Mouse (Mus musculus): ENCODE results near the gene Taf12. TPM values are rescaled to one million over a fixed set of nuclear protein-coding genes. Genes with fewer than 3 reads are reported as not detected.

Taf12 gene
- polyA plus RNA-seq, 1 experiment from 2014 or later: 39.8 TPM

- Histone ChIP-seq H3K27ac (ENCODE audit: low read length) (no peak overlapping the region), H3K9me3 (ENCODE audit: control insufficient read depth, low read length) (no peaks in the 10 kb centered on the region)
- WGBS: 82% methylated on average over 8 of the region's 8 CpGs
Observed at GRCm38 (mm10) chr4:132253128-132253527, 21.0 kb upstream of the Taf12 start.

GRCm38 (mm10) chr4:132253622-132254021, 20.6 kb upstream of the Taf12 start:
- WGBS: 60% methylated on average over 2 of the region's 2 CpGs
- Histone ChIP-seq H3K9ac (ENCODE audit: low read depth, low read length) (no peak overlapping the region), H3K27ac (ENCODE audit: low read length) (no peak overlapping the region), H3K9me3 (ENCODE audit: control insufficient read depth, low read length) (no peaks in the 10 kb centered on the region), H3K4me1 (ENCODE audit: control insufficient read depth, insufficient read depth, low read length) (no peaks in the 10 kb centered on the region; the same call in 1 of the 2 replicates), H3K27me3 (replicated peaks; ENCODE audit: control insufficient read depth, insufficient read depth, low read length) (no peaks in the 10 kb centered on the region), H3K36me3 (ENCODE audit: control insufficient read depth, insufficient read depth, low read length) (no peaks in the 10 kb centered on the region), H3K4me2 (ENCODE audit: low read depth, low read length) (no peak overlapping the region), H3K4me3 (ENCODE audit: low read length) (no peak overlapping the region)
- ATAC-seq: no peak

More at GRCm38 (mm10) chr4:132253128-132253527, 21.0 kb upstream of the Taf12 start:
- no peak for ATAC-seq
- no peak overlapping the region for H3K4me2 ChIP-seq (ENCODE audit: low read depth, low read length)
- H3K36me3 ChIP-seq (ENCODE audit: control insufficient read depth, insufficient read depth, low read length): no peaks in the 10 kb centered on the region
- no peaks in the 10 kb centered on the region for H3K27me3 ChIP-seq (replicated peaks; ENCODE audit: control insufficient read depth, insufficient read depth, low read length)
- H3K4me3 ChIP-seq (ENCODE audit: low read length): no peak overlapping the region
- no peaks in the 10 kb centered on the region; the same call in 1 of the 2 replicates for H3K4me1 ChIP-seq (ENCODE audit: control insufficient read depth, insufficient read depth, low read length)
- no peak overlapping the region for H3K9ac ChIP-seq (ENCODE audit: low read depth, low read length)

GRCm38 (mm10) chr4:132254986-132255385, 19.2 kb upstream of the Taf12 start:
- no peak overlapping the region for H3K4me3 ChIP-seq (ENCODE audit: low read length)
- no peak for ATAC-seq
- peaks cover 10% of the 10 kb centered on the region for H3K4me1 ChIP-seq (ENCODE audit: control insufficient read depth, insufficient read depth, low read length)
- no peak overlapping the region for H3K27ac ChIP-seq (ENCODE audit: low read length)
- H3K9me3 ChIP-seq (ENCODE audit: control insufficient read depth, low read length): no peaks in the 10 kb centered on the region
- WGBS: 79% methylated on average over 3 of the region's 3 CpGs
- no peak overlapping the region for H3K9ac ChIP-seq (ENCODE audit: low read depth, low read length)
- no peaks in the 10 kb centered on the region for H3K36me3 ChIP-seq (ENCODE audit: control insufficient read depth, insufficient read depth, low read length)
- no peaks in the 10 kb centered on the region for H3K27me3 ChIP-seq (replicated peaks; ENCODE audit: control insufficient read depth, insufficient read depth, low read length)
- H3K4me2 ChIP-seq (ENCODE audit: low read depth, low read length): no peak overlapping the region

- H3K27me3 ChIP-seq (replicated peaks; ENCODE audit: control insufficient read depth, insufficient read depth, low read length): no peaks in the 10 kb centered on the region
- no peak for ATAC-seq
- H3K9me3 ChIP-seq (ENCODE audit: control insufficient read depth, low read length): no peaks in the 10 kb centered on the region
- no peak overlapping the region for H3K27ac ChIP-seq (ENCODE audit: low read length)
- no peak overlapping the region for H3K4me3 ChIP-seq (ENCODE audit: low read length)
- H3K4me2 ChIP-seq (ENCODE audit: low read depth, low read length): no peak overlapping the region
- H3K9ac ChIP-seq (ENCODE audit: low read depth, low read length): no peak overlapping the region
- 87% methylated on average over 3 of the region's 3 CpGs for WGBS
- H3K4me1 ChIP-seq (ENCODE audit: control insufficient read depth, insufficient read depth, low read length): peaks cover 10% of the 10 kb centered on the region
- no peaks in the 10 kb centered on the region for H3K36me3 ChIP-seq (ENCODE audit: control insufficient read depth, insufficient read depth, low read length)
Observed at GRCm38 (mm10) chr4:132256384-132256783, 17.8 kb upstream of the Taf12 start.

GRCm38 (mm10) chr4:132259248-132259647, 14.9 kb upstream of the Taf12 start:
- Histone ChIP-seq H3K27ac (ENCODE audit: low read length) (no peak overlapping the region), H3K4me2 (ENCODE audit: low read depth, low read length) (peak overlapping the region; percentile 77), H3K27me3 (replicated peaks; ENCODE audit: control insufficient read depth, insufficient read depth, low read length) (no peaks in the 10 kb centered on the region), H3K4me1 (ENCODE audit: control insufficient read depth, insufficient read depth, low read length) (peaks cover 10% of the 10 kb centered on the region), H3K4me3 (ENCODE audit: low read length) (0 out of 2 replicates have a peak overlapping the region, but pooled peaks have one; percentile 85), H3K9me3 (ENCODE audit: control insufficient read depth, low read length) (no peaks in the 10 kb centered on the region), H3K36me3 (ENCODE audit: control insufficient read depth, insufficient read depth, low read length) (no peaks in the 10 kb centered on the region), H3K9ac (ENCODE audit: low read depth, low read length) (no peak overlapping the region; the same call in 1 of the 2 replicates)
- WGBS: 80% methylated on average over 4 of the region's 4 CpGs
- ATAC-seq: no peak

- H3K4me2 ChIP-seq (ENCODE audit: low read depth, low read length): peak overlapping the region; percentile 77
- H3K4me3 ChIP-seq (ENCODE audit: low read length): peak overlapping the region; percentile 85
- peak overlapping the region; percentile 95 for H3K27ac ChIP-seq (ENCODE audit: low read length)
- no peaks in the 10 kb centered on the region for H3K36me3 ChIP-seq (ENCODE audit: control insufficient read depth, insufficient read depth, low read length)
- peak overlapping the region; percentile 97 for H3K9ac ChIP-seq (ENCODE audit: low read depth, low read length)
- H3K9me3 ChIP-seq (ENCODE audit: control insufficient read depth, low read length): no peaks in the 10 kb centered on the region
- H3K27me3 ChIP-seq (replicated peaks; ENCODE audit: control insufficient read depth, insufficient read depth, low read length): no peaks in the 10 kb centered on the region
- peak; percentile 89 for ATAC-seq
- WGBS: 2% methylated on average over 31 of the region's 64 CpGs
- H3K4me1 ChIP-seq (ENCODE audit: control insufficient read depth, insufficient read depth, low read length): peaks cover 10% of the 10 kb centered on the region
Observed at GRCm38 (mm10) chr4:132260404-132261379, 13.5 kb upstream of the Taf12 start.

GRCm38 (mm10) chr4:132261514-132262357, 12.4 kb upstream of the Taf12 start, which contains the start of gene Gmeb1:
Gmeb1 (minus strand) TSS chr4:132261602.
- Histone ChIP-seq H3K36me3 (ENCODE audit: control insufficient read depth, insufficient read depth, low read length) (no peaks in the 10 kb centered on the region), H3K9ac (ENCODE audit: low read depth, low read length) (peak within 1 kb of the TSS; percentile 97), H3K9me3 (ENCODE audit: control insufficient read depth, low read length) (no peaks in the 10 kb centered on the region), H3K27me3 (replicated peaks; ENCODE audit: control insufficient read depth, insufficient read depth, low read length) (no peaks in the 10 kb centered on the region), H3K4me1 (ENCODE audit: control insufficient read depth, insufficient read depth, low read length) (peaks cover 10% of the 10 kb centered on the region), H3K4me2 (ENCODE audit: low read depth, low read length) (peak within 1 kb of the TSS; percentile 77), H3K27ac (ENCODE audit: low read length) (peak within 1 kb of the TSS; percentile 95), H3K4me3 (ENCODE audit: low read length) (peak within 1 kb of the TSS; percentile 85)
- peak; percentile 89 for ATAC-seq
- WGBS: 15% methylated on average over 36 of the region's 49 CpGs

GRCm38 (mm10) chr4:132262358-132262616, 11.9 kb upstream of the Taf12 start:
- peaks cover 10% of the 10 kb centered on the region for H3K4me1 ChIP-seq (ENCODE audit: control insufficient read depth, insufficient read depth, low read length)
- 77% methylated on average over 5 of the region's 5 CpGs for whole genome bisulfite sequencing
- H3K4me2 ChIP-seq (ENCODE audit: low read depth, low read length): no peak overlapping the region
- no peak for ATAC-seq
- H3K9ac ChIP-seq (ENCODE audit: low read depth, low read length): no peak overlapping the region
- no peaks in the 10 kb centered on the region for H3K36me3 ChIP-seq (ENCODE audit: control insufficient read depth, insufficient read depth, low read length)
- H3K4me3 ChIP-seq (ENCODE audit: low read length): peak overlapping the region; percentile 85; the same call in 1 of the 2 replicates
- no peaks in the 10 kb centered on the region for H3K27me3 ChIP-seq (replicated peaks; ENCODE audit: control insufficient read depth, insufficient read depth, low read length)
- H3K9me3 ChIP-seq (ENCODE audit: control insufficient read depth, low read length): no peaks in the 10 kb centered on the region
- H3K27ac ChIP-seq (ENCODE audit: low read length): no peak overlapping the region

GRCm38 (mm10) chr4:132263313-132263712, 10.9 kb upstream of the Taf12 start:
- 95% methylated on average over 7 of the region's 7 CpGs for WGBS
- Histone ChIP-seq H3K36me3 (ENCODE audit: control insufficient read depth, insufficient read depth, low read length) (no peaks in the 10 kb centered on the region), H3K4me3 (ENCODE audit: low read length) (no peak overlapping the region), H3K4me1 (ENCODE audit: control insufficient read depth, insufficient read depth, low read length) (peaks cover 10% of the 10 kb centered on the region), H3K27me3 (replicated peaks; ENCODE audit: control insufficient read depth, insufficient read depth, low read length) (no peaks in the 10 kb centered on the region), H3K27ac (ENCODE audit: low read length) (no peak overlapping the region), H3K4me2 (ENCODE audit: low read depth, low read length) (no peak overlapping the region), H3K9ac (ENCODE audit: low read depth, low read length) (no peak overlapping the region), H3K9me3 (ENCODE audit: control insufficient read depth, low read length) (no peaks in the 10 kb centered on the region)
- ATAC-seq: no peak

Data from intestine, embryonic 16.5 days (tissue).